Mouse (Mus musculus) heart, adult 2 months (tissue): Measurements from ENCODE around the gene March5.

ENCODE experiments used
- CTCF ChIP-seq: fragments of 200-600 bp; IDR thresholded peaks from 2 replicates; pipeline ENCODE4 v1.8.1; 2022; ENCODE audit warnings: antibody characterized with exemption, mild to moderate bottlenecking, moderate library complexity
- EP300 ChIP-seq: fragments of 200-500 bp; IDR thresholded peaks from 2 replicates; pipeline ENCODE4 v1.6.1; 2011; ENCODE audit warnings: low read depth, low read length, control low read depth; ENCODE audit not compliant: insufficient read depth

- TF ChIP-seq EP300 (no peak), CTCF (no peak)
Observed at GRCm38 (mm10) chr19:37211416-37211815, 4.1 kb downstream of the March5 start.
